Mouse (Mus musculus) adipocyte (in vitro differentiated cells): Measurements from ENCODE around the gene Azin2.
A peak's percentile ranks its signal among the peaks of the same experiment; 100 is the strongest.

ENCODE experiments used
- DNase-seq: peaks from one replicate; pipeline ENCODE4 v3.0.0-alpha.2; 2016; ENCODE audit warnings: low spot score

Gene Azin2

GRCm38 (mm10) chr4:128977217-128977616 is 15.0 kb upstream of the Azin2 start:
- DNase-seq = no peak

DNA sequence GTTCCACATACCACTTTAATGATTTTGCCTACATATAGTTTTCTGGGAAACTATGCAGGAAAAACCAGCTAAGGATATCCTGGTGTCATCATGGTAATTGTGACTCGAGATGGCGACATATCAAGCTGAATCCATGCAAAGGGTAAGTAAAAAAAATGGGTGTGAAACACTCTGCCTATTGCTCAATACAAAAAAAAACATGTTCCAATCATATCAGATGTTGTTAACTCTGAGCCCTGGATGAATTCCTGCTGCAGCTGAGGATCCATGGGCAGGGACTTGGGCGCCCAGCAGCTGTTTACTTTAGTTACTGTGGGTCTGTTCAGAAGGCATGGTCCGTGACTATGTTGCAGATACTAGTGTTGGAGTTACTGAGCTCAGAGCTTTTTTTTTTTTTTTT is 14.3 kb upstream of the Azin2 start:
- DNase-seq = peak; percentile 74

- no peak for DNase-seq
Measured at GRCm38 (mm10) chr4:128974677-128975076, 12.4 kb upstream of the Azin2 start.

GRCm38 (mm10) chr4:128971065-128971694 is 8.9 kb upstream of the Azin2 start:
- peak; percentile 81 for DNase-seq

- no peak for DNase-seq
Measured at GRCm38 (mm10) chr4:128970417-128970807, 8.2 kb upstream of the Azin2 start.

DNA sequence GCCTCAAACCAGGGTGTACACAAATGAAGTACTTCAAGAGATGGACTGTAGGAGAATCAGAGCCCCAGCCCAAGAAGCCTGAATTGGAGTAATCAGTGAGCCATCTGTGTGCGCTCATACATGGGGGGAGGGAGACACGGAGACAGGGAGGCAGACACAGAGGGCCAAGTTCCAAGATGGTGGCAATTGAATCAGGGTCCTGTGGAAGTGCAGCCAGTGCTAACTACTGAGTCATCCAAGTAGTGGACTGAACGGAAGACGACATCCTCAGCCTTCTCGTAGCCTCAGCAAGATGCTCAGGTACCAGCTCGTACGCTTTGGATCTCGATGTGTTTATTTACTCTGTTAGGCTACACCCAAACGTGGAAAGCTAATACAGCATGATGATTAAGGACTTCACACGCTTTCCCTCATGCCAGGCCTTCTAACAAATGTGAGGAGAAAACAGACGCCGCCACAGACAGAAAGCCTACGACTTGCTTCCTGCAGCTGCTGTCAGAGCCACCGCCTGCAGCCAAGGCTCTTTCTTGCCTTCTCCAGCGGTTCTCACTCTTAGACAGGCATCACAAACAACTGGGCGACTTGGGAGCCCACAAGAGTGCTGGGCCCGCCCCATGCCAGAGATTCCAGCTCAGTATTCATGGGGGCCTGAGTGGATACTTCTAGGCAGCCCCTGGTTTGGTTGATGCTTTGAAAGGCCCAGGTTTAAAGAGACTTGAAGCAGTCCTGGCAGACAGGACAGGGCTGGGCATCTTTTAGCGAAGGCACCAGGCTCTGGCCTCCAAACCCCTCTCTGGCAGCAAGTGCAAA is 7.6 kb upstream of the Azin2 start:
- no peak for DNase-seq

- no peak for DNase-seq
Measured at GRCm38 (mm10) chr4:128969081-128969480, 6.8 kb upstream of the Azin2 start.

DNA sequence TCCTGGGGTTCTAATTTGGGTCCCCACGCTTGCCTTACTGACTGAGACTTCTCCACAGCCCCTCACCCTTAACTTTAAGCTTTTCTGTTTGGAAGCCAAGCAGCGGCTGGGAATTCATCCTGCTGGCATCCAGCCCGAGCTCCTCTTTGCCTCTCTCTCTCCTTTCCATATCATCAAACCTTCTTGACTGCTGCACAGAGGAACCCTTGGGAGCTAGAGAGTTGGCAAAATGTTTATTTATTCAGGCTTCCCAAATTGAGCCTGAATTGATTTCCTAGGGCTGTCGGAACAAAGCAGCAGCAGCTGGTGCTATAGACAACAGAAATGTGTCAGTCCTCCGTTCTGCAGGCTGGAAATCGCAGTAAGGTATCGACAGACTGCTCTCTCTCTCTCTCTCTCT is 4.5 kb upstream of the Azin2 start:
- DNase-seq = peak; percentile 55

- no peak for DNase-seq
Measured at GRCm38 (mm10) chr4:128962926-128963290, 666 bp upstream of the Azin2 start.

DNA sequence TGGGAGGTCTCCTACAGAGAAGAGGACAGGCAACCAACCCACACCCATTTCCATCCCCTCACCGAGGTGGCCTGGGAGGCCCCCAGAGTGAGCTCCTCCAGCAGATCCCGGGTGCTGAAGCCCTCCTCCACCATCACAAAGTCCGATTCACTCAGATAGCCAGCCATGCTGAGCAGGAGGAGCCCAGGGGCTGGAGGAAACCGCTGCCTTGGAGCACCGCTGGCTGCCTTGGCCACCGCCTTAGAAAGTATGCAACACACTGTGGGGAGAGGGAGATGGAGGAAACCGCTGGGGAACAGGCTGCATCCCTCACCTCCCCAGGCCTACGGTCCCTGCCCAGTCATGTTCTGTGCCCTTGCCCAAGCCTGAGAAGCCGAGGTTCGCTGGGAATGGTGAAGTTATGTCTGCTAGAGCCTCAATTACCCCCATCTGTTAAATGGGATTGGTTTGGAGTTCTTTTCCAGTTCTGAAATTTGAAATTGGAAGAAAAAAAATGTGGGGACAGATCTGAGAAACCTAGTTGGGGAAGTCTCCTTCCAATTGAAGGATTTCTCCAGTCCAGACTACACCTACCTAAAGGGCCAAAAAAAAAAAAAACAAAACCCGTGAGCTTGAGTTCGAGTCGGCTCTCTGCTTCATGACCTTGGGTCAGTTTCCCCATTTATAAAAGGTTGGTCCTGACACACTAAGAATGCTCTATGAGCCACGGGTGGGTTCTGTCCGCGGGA is 777 bp downstream of the Azin2 start:
- no peak for DNase-seq

DNA sequence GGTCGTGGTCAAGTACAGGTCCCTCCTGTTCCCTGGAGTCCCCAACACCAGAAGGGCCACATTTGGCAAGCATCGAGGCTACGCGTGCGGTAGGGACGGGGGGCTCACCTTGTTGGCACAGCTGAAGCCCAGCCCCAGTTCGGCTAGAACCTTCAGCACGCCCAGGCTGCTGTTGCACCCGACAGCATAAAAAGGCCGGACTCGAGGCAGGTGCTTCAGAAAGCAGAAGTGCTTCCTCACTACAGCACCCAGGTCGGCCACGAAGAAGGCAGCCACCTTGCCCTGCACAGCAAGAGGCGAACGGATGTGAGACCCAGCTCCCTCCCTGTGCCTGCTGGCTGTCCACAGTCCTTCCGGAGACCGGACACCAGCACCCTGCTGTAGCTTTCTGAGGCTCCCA is 2.6 kb downstream of the Azin2 start:
- DNase-seq = no peak

DNA sequence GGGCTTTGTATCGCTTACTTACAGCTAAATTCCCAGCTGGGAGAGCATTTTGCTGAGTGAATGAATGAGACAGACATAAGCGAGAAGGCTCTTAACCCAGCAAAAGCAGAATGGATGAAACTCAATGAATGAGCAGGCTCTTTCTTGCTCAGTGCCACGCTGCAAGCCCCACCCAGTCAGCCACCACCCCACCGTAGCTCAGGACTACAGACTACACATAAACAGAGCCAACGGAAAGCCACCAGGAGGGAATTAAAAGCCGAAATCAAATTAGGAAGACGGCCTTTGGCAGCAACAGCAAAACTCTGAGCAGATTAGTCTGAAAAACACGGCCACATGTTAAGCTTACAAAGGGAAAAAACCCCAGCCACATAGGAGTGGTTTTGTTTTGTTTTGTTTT is 3.4 kb downstream of the Azin2 start:
- DNase-seq = no peak

DNA sequence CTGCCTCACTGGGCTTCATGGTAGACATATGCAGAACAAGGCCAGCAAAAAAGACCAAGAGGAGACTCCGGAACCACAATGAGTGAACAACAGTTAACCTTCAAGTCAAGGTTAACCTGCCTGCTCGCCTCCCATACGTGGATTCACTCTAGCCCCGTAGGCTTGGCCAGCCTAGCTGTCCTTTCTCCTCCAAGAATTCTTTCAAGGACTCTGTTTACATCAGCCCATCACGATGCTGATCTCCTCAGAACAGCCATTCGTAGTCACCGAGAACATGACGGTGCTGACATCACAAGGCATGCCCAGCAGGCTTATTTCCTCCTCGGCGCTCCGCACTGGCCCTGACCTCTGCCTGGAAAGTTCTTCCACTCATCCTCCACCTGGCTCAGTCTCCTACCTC is 4.1 kb downstream of the Azin2 start:
- DNase-seq = no peak

DNA sequence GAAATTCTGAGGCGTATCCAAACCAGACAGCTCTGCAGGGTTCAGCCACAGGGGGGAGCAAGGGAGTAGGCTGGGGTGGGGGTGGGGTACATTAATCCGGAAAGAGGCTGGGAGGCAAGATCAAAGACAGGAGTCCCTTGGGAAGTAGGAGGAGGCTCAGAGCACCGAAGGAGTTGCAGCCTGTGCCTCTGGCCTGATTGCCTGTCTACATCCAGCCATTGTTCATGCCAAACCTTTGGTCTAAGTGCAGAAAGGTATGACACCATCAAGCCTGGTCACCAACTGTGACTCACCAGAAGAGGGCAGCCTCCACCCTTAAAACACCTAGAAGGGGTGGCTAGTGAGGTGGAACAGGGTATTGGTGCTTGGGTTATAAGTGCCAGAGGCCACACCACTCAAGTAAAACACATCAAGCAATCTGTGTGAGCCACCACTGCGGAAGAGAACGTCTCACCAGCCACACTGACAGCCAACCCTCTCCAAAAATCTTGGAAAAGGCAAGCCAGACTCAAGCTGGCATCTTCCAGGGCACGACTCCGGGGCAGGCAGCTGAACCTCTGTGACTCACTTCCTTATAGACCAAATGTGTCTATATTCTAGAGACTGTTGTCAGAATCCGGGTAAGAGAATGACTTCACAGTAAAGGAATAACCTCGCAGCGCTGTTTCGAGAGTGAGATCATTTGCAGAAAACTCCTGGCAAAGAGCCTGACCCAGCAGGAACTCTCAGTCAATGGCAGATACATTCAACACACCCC is 4.9 kb downstream of the Azin2 start:
- DNase-seq = peak; percentile 68

DNA sequence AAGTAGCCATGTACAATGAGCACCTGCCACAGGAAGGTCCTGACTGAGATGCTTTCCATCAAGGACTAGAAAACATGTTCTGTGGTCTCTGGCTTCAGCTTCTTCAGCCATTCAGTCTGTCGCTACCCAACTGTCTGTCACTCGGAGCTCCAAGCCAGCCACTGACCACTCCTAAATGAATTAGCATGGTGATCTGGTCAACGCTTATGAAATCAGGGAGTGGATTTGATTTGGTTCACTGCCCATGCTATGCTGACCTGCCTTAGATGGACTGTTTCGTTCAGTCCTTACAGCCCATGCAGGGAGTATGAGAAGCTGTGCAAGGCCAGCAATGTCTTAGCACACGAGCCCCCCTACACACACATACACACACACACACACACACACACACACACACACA is 8.4 kb downstream of the Azin2 start:
- no peak for DNase-seq

DNA sequence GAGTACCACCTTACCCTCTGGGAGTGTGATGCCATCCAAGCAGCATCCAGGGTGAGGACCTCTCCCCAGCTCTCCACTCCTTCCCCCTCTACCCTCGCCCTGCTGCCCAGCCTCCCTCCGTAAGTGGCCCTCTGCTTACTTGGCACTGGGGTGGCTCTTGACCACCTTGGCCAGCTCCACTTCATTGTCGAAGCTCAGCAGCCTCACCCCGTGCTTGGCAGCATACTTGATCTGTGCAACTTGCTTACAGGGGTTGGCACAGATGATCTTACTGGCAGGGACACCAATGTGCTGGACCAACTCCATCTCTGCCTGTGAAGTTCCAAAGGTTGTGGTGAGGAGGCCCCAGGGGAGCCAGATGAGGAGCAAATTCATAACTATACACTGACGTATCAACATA is 11.8 kb downstream of the Azin2 start:
- DNase-seq = peak; percentile 80

DNA sequence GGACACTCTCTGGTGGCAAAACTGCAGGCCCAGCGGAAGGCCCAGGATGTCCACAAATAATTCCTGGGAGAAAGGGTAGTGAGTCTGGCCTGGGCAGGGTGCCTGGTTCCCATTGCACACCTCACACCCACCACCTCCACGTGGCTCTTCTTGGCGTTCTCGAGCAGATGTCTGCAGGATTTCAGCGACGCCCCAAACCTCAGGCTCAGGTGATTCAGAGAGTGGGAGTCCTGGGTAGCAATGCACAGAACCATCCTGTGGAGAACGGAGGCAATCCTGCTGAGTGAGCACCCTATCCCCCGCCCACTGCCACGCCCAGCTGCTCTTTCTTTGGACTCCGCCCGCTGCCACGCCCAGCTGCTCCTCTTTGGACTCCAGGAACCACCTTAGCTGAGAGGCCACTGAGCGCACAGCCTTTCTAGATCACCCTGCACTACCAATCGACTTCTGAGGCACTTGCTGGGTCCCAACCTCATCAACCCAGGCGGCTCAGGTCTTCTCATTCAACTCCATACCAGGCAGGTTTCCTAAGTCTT is 12.7 kb downstream of the Azin2 start:
- no peak for DNase-seq

- DNase-seq = peak; percentile 46
Measured at GRCm38 (mm10) chr4:128948137-128948674, 14.0 kb downstream of the Azin2 start.

DNA sequence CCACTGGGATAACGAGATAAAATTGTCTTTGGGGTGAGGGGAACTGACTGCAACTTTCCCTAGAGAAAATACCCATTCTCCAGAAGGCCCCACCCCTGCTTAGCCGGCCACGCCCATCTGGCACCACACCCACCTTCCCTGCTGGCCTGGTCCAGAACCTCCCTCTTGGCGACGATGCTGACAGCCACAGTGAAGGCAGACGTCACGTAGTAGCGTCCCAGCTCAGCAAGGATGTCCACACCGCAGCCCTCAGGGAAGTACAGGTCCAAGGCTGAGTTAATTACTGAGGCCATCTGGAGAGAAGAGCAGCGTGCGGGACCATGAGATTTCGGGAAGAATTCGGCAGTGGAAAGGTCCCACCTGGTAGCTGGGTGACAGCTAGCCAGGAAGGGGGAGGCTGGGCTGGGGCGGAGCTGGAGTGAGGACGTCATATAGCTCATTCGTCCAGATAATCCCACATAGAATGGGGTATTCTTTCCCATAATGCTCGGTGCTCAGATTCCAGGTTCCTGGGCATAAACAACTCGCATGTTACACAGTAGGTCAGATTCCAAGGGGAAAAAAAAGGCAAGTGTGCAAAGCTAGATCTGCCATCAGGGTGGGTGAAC is 14.8 kb downstream of the Azin2 start:
- no peak for DNase-seq

DNA sequence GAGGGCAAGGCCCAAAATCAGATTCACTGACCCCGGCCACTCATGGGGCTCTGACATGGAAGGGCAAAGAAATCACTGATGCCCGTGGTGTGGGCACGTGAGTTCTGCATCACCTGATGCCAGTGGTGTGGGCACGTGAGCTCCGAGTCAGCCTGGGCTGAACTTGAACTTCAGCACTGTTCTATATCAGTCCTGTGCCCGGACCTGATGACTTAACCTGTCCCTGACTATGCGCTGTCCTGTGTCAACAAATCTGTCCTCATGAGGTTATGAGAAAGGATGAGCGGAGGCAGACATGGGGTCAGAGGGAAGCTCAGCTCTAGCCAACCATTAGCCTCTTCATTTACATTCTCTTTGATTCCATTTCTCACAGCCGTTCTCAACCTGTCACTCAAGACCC is 15.5 kb downstream of the Azin2 start:
- no peak for DNase-seq

DNA sequence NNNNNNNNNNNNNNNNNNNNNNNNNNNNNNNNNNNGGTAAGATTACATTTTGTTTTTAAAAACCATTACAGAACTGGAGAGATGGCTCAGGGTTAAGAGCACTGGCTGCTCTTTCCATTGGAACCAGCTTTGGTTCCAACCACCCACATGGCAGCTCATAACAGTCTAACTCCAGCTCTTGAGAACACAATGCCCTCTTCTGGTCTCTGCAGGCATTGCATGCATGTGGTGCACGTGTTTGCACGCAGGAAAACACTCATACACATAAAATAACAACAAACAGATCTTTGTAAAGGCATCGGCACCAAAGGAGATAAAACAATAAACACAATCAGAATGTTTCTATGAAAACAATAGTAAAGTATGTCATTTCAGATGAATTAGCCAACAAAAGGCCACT is 19.9 kb downstream of the Azin2 start:
- no peak for DNase-seq
